Mouse (Mus musculus) testis, adult 2 months (tissue): Measurements from ENCODE around the gene Car1. TPM values are rescaled to one million over a fixed set of nuclear protein-coding genes. Genes with fewer than 3 reads are reported as not detected.
"Not testable (repeated sequence)": the region's sequence is repeated elsewhere in the genome, so short reads cannot be mapped to it uniquely, and the experiment has no call there.

Experiments
- H3K27ac ChIP-seq: fragments of 200-500 bp; 2 replicates; pipeline ENCODE4 v1.5.1; 2012; ENCODE audit warnings: low read depth, low read length; ENCODE audit not compliant: control insufficient read depth, insufficient read depth
- H3K27me3 ChIP-seq: fragments of 200-500 bp; 2 replicates; pipeline ENCODE4 v1.6.1; 2012; ENCODE audit warnings: mild to moderate bottlenecking, low read length, moderate library complexity; ENCODE audit not compliant: control insufficient read depth, insufficient read depth
- H3K36me3 ChIP-seq: fragments of 200-500 bp; 2 replicates; pipeline ENCODE4 v1.6.1; 2012; ENCODE audit warnings: mild to moderate bottlenecking, low read length; ENCODE audit not compliant: control insufficient read depth, insufficient read depth
- H3K4me1 ChIP-seq: fragments of 200-500 bp; 2 replicates; pipeline ENCODE4 v1.6.1; 2012; ENCODE audit warnings: low read length; ENCODE audit not compliant: control insufficient read depth, insufficient read depth
- H3K4me3 ChIP-seq: fragments of 200-500 bp; 2 replicates; pipeline ENCODE4 v1.5.1; 2012; ENCODE audit warnings: low read depth, mild to moderate bottlenecking, low read length, moderate library complexity, mixed read lengths; ENCODE audit not compliant: control insufficient read depth
- CTCF ChIP-seq: fragments of 200-500 bp; IDR thresholded peaks from 2 replicates; pipeline ENCODE4 v1.5.1; 2012; ENCODE audit warnings: low read depth, mild to moderate bottlenecking, inconsistent platforms, low read length, moderate library complexity; ENCODE audit not compliant: control insufficient read depth, insufficient read depth, insufficient replicate concordance
- POLR2A ChIP-seq: fragments of 200-500 bp; IDR thresholded peaks from 2 replicates; pipeline ENCODE4 v1.6.1; 2012; ENCODE audit warnings: low read depth, mild to moderate bottlenecking, inconsistent platforms, low read length, moderate library complexity; ENCODE audit not compliant: control insufficient read depth
- polyA plus RNA-seq: library from polyadenylated mRNA; depleted of rRNA; stranded (reverse); fragments of >200 nt; gene quantifications from 2 replicates; pipeline ENCODE4 v1.2.3, GENCODE M21; 2012

The Car1 gene
- polyA plus RNA-seq, 1 experiment: 0.20 TPM

DNA sequence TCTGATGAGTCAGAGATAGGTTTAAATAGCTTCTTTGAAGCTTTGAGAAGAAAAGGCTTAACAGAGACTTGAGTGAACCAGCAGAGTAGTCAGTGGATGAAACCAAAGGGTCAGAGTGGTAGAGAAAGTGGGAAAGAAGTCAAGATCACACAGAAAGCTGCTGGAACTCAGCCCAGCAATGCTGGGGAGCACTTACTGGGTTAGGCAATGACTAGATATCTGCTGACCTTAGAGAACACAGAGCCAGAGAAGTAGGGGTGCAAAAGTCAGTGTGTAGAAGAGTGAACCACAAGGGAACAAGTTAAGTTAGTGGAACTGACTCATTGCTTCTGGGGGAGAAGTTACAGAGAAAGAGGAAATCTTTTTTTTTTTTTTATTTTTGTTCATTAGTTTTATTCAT lies 24.6 kb upstream of the Car1 start:
- no peak overlapping the region for H3K27ac ChIP-seq
- H3K36me3 ChIP-seq: no peaks in the 10 kb centered on the region
- no peak for TF ChIP-seq POLR2A
- TF ChIP-seq CTCF: no peak
- H3K27me3 ChIP-seq: no peaks in the 10 kb centered on the region
- H3K4me3 ChIP-seq: no peak overlapping the region
- no peaks in the 10 kb centered on the region for H3K4me1 ChIP-seq

- no peak for TF ChIP-seq CTCF
- TF ChIP-seq POLR2A: no peak
- Histone ChIP-seq H3K4me1 (no peaks in the 10 kb centered on the region), H3K27me3 (no peaks in the 10 kb centered on the region), H3K4me3 (no peak overlapping the region), H3K27ac (no peak overlapping the region), H3K36me3 (no peaks in the 10 kb centered on the region)
Measured at GRCm38 (mm10) chr3:14831219-14831835, 23.2 kb upstream of the Car1 start.

- H3K27me3 ChIP-seq: no peaks in the 10 kb centered on the region
- no peak overlapping the region for H3K27ac ChIP-seq
- H3K4me1 ChIP-seq: no peaks in the 10 kb centered on the region
- H3K36me3 ChIP-seq: no peaks in the 10 kb centered on the region
- no peak for TF ChIP-seq POLR2A
- no peak for TF ChIP-seq CTCF
- H3K4me3 ChIP-seq: no peak overlapping the region
Measured at GRCm38 (mm10) chr3:14828896-14829295, 20.7 kb upstream of the Car1 start.

DNA sequence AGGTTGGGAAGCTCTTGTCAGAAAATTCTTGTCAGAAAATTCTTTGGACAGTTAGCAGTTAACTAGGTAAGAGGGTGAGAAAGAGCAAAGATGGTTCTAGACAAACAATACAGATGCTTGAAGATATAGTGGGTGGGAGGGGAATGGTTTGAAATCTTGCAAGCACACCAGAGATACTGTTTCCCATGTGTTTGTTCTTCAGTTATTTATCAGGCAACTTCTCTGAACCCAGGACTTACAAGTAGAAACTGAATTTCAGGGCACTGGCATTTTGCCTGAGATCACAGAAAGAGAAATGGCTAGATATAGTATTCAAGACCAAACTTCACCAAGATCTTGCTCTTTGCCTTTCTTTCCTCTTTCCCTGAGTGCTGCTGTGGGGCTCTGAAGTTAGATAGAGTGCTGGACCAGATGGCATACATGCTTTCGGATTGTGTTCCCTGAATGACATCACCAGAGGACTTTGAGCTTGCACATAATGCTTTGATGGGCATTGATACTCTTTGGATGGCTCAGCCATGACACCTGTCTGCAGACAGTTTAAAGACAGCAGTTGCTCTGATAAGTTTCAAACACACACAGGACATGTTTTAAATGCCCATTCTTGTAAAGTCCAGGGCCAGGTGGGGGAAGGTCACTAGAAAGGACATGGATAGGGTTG lies 11.8 kb upstream of the Car1 start:
- Histone ChIP-seq H3K4me3 (no peak overlapping the region), H3K27me3 (no peaks in the 10 kb centered on the region), H3K36me3 (no peaks in the 10 kb centered on the region), H3K27ac (no peak overlapping the region), H3K4me1 (no peaks in the 10 kb centered on the region)
- TF ChIP-seq POLR2A: no peak
- TF ChIP-seq CTCF: no peak

DNA sequence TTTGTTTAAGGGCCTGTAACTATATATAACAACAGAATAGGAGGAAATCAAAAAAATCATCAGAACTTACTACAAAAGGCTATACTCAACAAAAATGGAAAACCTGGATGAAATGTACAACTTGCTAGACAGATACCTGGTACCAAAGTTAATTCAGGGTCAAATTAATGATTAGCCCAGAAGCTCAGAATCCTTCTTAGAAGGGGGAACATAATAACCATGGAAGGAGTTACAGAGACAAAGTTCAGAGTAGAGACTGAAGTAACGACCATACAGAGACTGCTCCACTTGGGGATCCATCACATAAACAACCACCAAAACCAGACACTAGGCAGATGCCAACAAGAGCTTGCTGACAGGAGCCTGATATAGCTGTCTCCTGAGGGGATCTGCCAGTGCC lies 7.2 kb upstream of the Car1 start:
- not testable (repeated sequence) for H3K27ac ChIP-seq, H3K4me3 ChIP-seq, H3K36me3 ChIP-seq, H3K27me3 ChIP-seq, H3K4me1 ChIP-seq

DNA sequence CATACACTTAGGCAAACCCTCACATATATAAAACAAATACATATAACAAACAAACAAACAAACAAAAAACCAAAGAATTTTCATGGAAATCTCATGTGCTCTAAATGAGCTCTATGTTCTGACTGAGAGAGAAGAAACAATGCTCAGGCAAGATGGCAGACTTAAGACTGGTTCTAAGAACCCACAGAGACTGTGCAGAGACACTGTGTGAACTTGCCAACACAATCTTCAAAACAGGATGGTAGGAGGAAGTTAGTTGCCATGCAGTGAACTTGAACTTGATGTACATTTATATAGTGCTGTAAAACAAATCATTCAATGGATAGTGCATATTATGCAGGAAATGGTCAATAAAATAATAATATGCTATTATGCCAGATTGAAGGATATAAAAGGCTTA lies 1.5 kb downstream of the Car1 start:
- Histone ChIP-seq H3K36me3 (no peaks in the 10 kb centered on the region), H3K4me3 (no peak overlapping the region), H3K27ac (no peak overlapping the region), H3K4me1 (no peaks in the 10 kb centered on the region), H3K27me3 (no peaks in the 10 kb centered on the region)
- TF ChIP-seq CTCF (no peak), POLR2A (no peak)

GRCm38 (mm10) chr3:14805962-14806361 lies 2.2 kb downstream of the Car1 start:
- Histone ChIP-seq H3K36me3 (no peaks in the 10 kb centered on the region), H3K4me1 (no peaks in the 10 kb centered on the region), H3K4me3 (no peak overlapping the region), H3K27ac (no peak overlapping the region), H3K27me3 (no peaks in the 10 kb centered on the region)
- TF ChIP-seq CTCF (no peak), POLR2A (no peak)
